Mouse (Mus musculus): ENCODE measurements around the gene Gm16429.
"Not testable (repeated sequence)": the region's sequence is repeated elsewhere in the genome, so short reads cannot be mapped to it uniquely, and the experiment has no call there.

The Gm16429 gene

GRCm38 (mm10) chr5:93928952-93929351 is at the start of gene Gm16429:
Gene Gm16429 (minus strand): TSS chr5:93929052.
- DNase-seq: not testable (repeated sequence)

Measured in cerebellum, adult 9-10 months (tissue).